Comparison of ENCODE assay signal across 25 mouse cellular contexts in genomic region chr15:9427849-9428248, GRCm38 (mm10). TPM values are rescaled to one million over a fixed set of nuclear protein-coding genes. Genes with fewer than 3 reads are reported as not detected.
A peak's percentile ranks its signal among the peaks of the same experiment; 100 is the strongest.
DNase-seq lines count a peak whose midpoint lies in the region; ATAC-seq and TF ChIP-seq lines count a peak whose summit lies in the region.
"Had no signal": no experiment of that assay in that cellular context is flagged by ENCODE, and none has a peak within 500 bp of the region (broad histone marks: within the 10 kb centered on the region; RNA-seq: fewer than 3 reads in every experiment).

No protein-coding gene starts in this region.

- ATAC-seq in hematopoietic stem cell, adult 5-6 weeks (replicated peaks in 1 of 2; ENCODE audit: insufficient read depth in 1 of 2, low FRiP score in 2 of 2, low TSS enrichment in 1 of 2, low read depth in 1 of 2, poor library complexity in 2 of 2, severe bottlenecking in 2 of 2), result peak; percentile 86 to 91
- ATAC-seq: forebrain, embryonic 15.5 days; hindbrain, postnatal 0 days; intestine, embryonic 16.5 days; midbrain, embryonic 16.5 days had no signal

- no peaks in the 10 kb centered on the region for H3K79me2 ChIP-seq in CH12.LX (replicated peaks; ENCODE audit: control insufficient read depth, extremely low read depth, insufficient read depth, poor library complexity, severe bottlenecking)

- DNase-seq in lung, postnatal 25 days (ENCODE audit: low spot score), result peak; percentile 3
- DNase-seq in lung, adult 2 months, result no peak
- peak; percentile 66 for DNase-seq in CH12.LX (ENCODE audit: extremely low read depth)
- DNase-seq in splenic B cell, adult 2 months (ENCODE audit: low read depth, low spot score), result peak; percentile 63
- DNase-seq in ovary, postnatal 10 days (ENCODE audit: low spot score), result no peak
- DNase-seq in adrenal gland, postnatal 10 days, result no peak
- DNase-seq: cerebellum, adult 11-12 months; cerebellum, postnatal 10 days; gastrocnemius, postnatal 10 days; heart, adult 11 months; kidney, postnatal 4 days; lung, postnatal 10 days; thymus, postnatal 14 days had no signal

- TF ChIP-seq POLR2A in lung, adult 2 months (IDR thresholded peaks at IDR 0.05; ENCODE audit: borderline replicate concordance, extremely low read depth, low read depth, low read length), result no peak
- TF ChIP-seq POLR2A in CH12.LX (IDR thresholded peaks at IDR 0.05; ENCODE audit: low read depth, low read length), result no peak

- H3K9ac ChIP-seq in CH12.LX (ENCODE audit: insufficient read depth, low read depth), result no peak overlapping the region
- H3K9ac ChIP-seq: forebrain, embryonic 15.5 days; liver, embryonic 15.5 days had no signal

- no peak for TF ChIP-seq CTCF in lung, adult 2 months (IDR thresholded peaks at IDR 0.05; ENCODE audit: insufficient read depth, low read length)
- peak in 1 of 2 experiments; percentile 35; a peak in 2 of 4 replicates for TF ChIP-seq CTCF in CH12.LX (conservative IDR thresholded peaks at IDR 0.05 in 1 of 2, IDR thresholded peaks at IDR 0.05 in 1 of 2; ENCODE audit: low read depth in 2 of 2, low read length in 2 of 2)

- H3K9me3 ChIP-seq in CH12.LX (replicated peaks; ENCODE audit: low read length), result no peaks in the 10 kb centered on the region
- H3K9me3 ChIP-seq: forebrain, embryonic 15.5 days; hindbrain, embryonic 10.5 days; liver, embryonic 15.5 days had no signal

- H3K36me3 ChIP-seq in CH12.LX (replicated peaks in 1 of 2; ENCODE audit: control insufficient read depth in 1 of 2, insufficient read depth in 1 of 2, low read length in 1 of 2), result no peaks in the 10 kb centered on the region
- H3K36me3 ChIP-seq in splenic B cell, adult 2 months (ENCODE audit: control insufficient read depth, insufficient read depth, low read length, poor library complexity, severe bottlenecking), result no peaks in the 10 kb centered on the region
- H3K36me3 ChIP-seq: forebrain, embryonic 15.5 days; hindbrain, embryonic 10.5 days; liver, embryonic 15.5 days had no signal

- peak; percentile 84 for TF ChIP-seq EP300 in CH12.LX (IDR thresholded peaks at IDR 0.05; ENCODE audit: low read length)

- H3K4me2 ChIP-seq in CH12.LX (ENCODE audit: insufficient read depth, low read depth, poor library complexity, severe bottlenecking), result no peak overlapping the region
- H3K4me2 ChIP-seq: forebrain, embryonic 15.5 days; heart, embryonic 11.5 days; liver, embryonic 15.5 days had no signal

- TF ChIP-seq RAD21 in CH12.LX (IDR thresholded peaks at IDR 0.05; ENCODE audit: low read depth, low read length), result peak; percentile 58

- dilution Hi-C loops in CH12.LX (cut with MboI; ENCODE audit: extremely low pct_ligation_motif_present, extremely low pct_unique_long_range_greater_than_20kb, low sequenced_read_pairs), result no loop called here

- no peak overlapping the region for H3K27ac ChIP-seq in CH12.LX (ENCODE audit: insufficient read depth, low read depth)
- H3K27ac ChIP-seq: forebrain, embryonic 15.5 days; hindbrain, embryonic 10.5 days; hindbrain, postnatal 0 days; left cerebral cortex, adult 2 months; liver, embryonic 15.5 days had no signal

- in situ Hi-C loops in CH12.LX (cut with MboI; ENCODE audit: low pct_ligation_motif_present, low pct_unique_long_range_greater_than_20kb, low sequenced_read_pairs), result no loop called here

- no peak overlapping the region for H3K4me3 ChIP-seq in lung, adult 2 months (replicated peaks; ENCODE audit: extremely low read depth, low read depth, low read length)
- no peak overlapping the region for H3K4me3 ChIP-seq in CH12.LX (replicated peaks in 1 of 3; ENCODE audit: low read depth in 2 of 3, low read length in 2 of 3, poor library complexity in 1 of 3)
- H3K4me3 ChIP-seq: forebrain, embryonic 15.5 days; hindbrain, embryonic 10.5 days; left cerebral cortex, adult 2 months; liver, embryonic 15.5 days had no signal

- H3K27me3 ChIP-seq in CH12.LX (replicated peaks), result no peaks in the 10 kb centered on the region
- no peaks in the 10 kb centered on the region for H3K27me3 ChIP-seq in splenic B cell, adult 2 months (ENCODE audit: control insufficient read depth, insufficient read depth, low read length, poor library complexity, severe bottlenecking)
- H3K27me3 ChIP-seq: forebrain, embryonic 15.5 days; liver, embryonic 15.5 days had no signal

- H3K4me1 ChIP-seq in lung, adult 2 months (ENCODE audit: control insufficient read depth, insufficient read depth, low read length), result no peaks in the 10 kb centered on the region
- H3K4me1 ChIP-seq in CH12.LX (ENCODE audit: control insufficient read depth in 1 of 2, insufficient read depth in 2 of 2), result peaks cover 7 to 32% of the 10 kb centered on the region in 2 experiments
- H3K4me1 ChIP-seq: forebrain, embryonic 15.5 days; hindbrain, embryonic 10.5 days; liver, embryonic 15.5 days had no signal

TF ChIP-seq in CH12.LX, 34 proteins besides CTCF, POLR2A, EP300 and RAD21:
- peak; percentile 65 for TF ChIP-seq IRF4 (IDR thresholded peaks at IDR 0.05; ENCODE audit: low read depth, low read length)
- TF ChIP-seq MEF2A (IDR thresholded peaks at IDR 0.05; ENCODE audit: borderline replicate concordance, low read depth, low read length), result peak; percentile 92
- TF ChIP-seq ZC3H11A (IDR thresholded peaks at IDR 0.05; ENCODE audit: low read depth, low read length), result no peak
- peak; percentile 22; the same call in 1 of the 2 replicates for TF ChIP-seq SMC3 (IDR thresholded peaks at IDR 0.05; ENCODE audit: low read depth, low read length)
- peak; percentile 72 for TF ChIP-seq ELF1 (IDR thresholded peaks at IDR 0.05; ENCODE audit: low read depth, low read length)

RNA-seq across cellular contexts. Expression of gene Capsl, which starts 8.0 kb away (rescaled TPM):
- polyA plus RNA-seq in lung, adult 2 months (2012; rRNA removed), result 4.7 and 6.4 TPM in 2 replicates
- total RNA-seq in CH12.LX (2012; rRNA removed) (5.0 and 5.7 TPM in 2 replicates), CH12.LX (2014; rRNA removed) (1.2 TPM in 2 replicates)
- 1.6 and 2.2 TPM in 2 replicates for polyA plus RNA-seq in CH12.LX (2012; ENCODE audit: insufficient read length, low read depth)
- total RNA-seq in hematopoietic stem cell, adult 5-6 weeks (2017), result 14.9 and 18.4 TPM in 2 replicates
- not detected for total RNA-seq in adrenal gland, postnatal 10 days (2021)
- total RNA-seq: gastrocnemius, postnatal 10 days had no signal
- polyA plus RNA-seq: C2C12; heart, postnatal 0 days; small intestine, adult 2 months had no signal

Comparison
In these comparisons a context has a peak if more than half of its experiments do, and no peak if none do; other contexts are left out.
1. DNase-seq: peak in lung, postnatal 25 days (single experiment), CH12.LX (single experiment) and splenic B cell, adult 2 months (single experiment); none in lung, adult 2 months (single experiment), ovary, postnatal 10 days (single experiment) and adrenal gland, postnatal 10 days (single experiment).